Mouse (Mus musculus) spleen, adult 12 weeks (tissue): ENCODE measurements around the gene Gm20388.
A peak's percentile ranks its signal among the peaks of the same experiment; 100 is the strongest.

Experiments used
- DNase-seq: peaks from one replicate; pipeline ENCODE4 v3.0.0; 2022; ENCODE audit warnings: low spot score

The Gm20388 gene

DNA sequence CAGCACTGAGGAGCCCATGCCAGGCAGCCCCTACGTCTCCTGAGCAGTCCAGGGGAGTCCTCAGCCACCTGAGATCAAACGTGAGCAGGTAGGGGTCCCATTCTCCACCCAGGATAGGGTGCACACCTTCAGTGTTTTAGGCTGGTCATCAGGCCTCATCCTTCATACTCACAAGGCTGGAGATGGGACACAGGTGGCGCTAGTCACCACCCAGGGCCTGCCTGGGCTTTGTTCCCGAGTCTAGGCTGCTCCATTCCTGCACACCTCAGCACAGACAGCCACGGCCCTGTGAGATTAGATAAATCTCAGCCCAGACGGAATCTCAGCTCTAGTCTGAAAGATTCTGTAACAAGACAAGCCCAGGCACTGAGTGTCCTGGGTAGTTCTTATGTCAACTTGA lies 1993.3 kb downstream of the Gm20388 start:
- DNase-seq = no peak

DNA sequence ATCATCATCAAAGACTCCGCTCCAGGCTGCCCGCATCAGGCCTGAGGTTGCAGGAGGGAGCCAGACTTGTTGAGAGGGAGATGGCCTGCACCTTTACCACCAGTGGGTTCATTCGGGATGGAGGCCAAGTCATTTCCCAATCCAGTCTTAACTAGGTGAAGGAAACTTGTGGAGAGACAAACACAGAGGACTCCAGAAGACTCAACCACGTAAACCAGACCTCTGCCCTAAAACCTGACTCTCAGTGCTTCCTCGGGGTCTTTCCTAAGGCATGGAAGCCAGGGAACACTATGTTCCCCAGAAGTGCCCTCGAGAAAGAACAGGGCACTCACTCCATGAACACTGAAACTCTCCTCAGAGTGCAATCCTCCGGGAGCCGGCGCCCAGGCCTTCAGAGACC lies 1994.4 kb downstream of the Gm20388 start:
- no peak for DNase-seq

DNA sequence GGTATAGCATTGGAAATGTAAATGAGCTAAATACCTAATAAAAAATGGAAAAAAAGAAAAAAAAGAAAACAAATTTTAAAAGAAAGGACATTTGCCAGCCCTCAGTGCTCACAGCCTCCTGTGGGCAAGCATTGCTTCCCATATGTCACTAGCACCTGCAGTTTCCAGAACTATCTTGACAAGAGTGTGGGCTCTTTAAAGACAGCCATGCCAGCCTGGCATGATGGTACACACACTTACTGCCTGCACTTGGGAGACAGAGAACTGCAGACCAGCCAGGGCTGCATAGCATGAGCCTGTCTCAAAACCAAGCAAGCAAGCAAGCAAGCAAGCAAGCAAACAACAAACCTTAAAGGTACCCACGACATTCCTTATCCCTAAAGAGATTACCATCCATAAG lies 1994.8 kb downstream of the Gm20388 start:
- DNase-seq = no peak

DNA sequence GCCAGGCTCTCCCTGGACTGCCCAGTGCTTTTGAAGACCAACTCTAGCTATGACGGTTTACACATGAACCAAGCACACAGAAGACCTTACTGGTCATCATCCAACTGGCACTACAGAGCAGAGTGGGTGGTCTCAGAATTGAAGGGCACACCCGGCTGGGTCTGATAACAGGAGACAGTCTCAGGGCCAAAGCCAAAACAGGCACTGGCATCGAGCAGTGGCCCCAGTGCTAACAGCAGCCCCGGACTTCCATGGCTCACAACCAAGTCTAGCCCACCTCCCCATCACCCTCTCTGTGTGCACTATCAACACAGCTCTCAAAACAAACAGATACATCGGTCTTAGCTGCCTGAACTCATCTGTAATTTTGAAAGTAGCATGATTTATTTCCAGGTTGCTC lies 1995.2 kb downstream of the Gm20388 start:
- DNase-seq = no peak

DNA sequence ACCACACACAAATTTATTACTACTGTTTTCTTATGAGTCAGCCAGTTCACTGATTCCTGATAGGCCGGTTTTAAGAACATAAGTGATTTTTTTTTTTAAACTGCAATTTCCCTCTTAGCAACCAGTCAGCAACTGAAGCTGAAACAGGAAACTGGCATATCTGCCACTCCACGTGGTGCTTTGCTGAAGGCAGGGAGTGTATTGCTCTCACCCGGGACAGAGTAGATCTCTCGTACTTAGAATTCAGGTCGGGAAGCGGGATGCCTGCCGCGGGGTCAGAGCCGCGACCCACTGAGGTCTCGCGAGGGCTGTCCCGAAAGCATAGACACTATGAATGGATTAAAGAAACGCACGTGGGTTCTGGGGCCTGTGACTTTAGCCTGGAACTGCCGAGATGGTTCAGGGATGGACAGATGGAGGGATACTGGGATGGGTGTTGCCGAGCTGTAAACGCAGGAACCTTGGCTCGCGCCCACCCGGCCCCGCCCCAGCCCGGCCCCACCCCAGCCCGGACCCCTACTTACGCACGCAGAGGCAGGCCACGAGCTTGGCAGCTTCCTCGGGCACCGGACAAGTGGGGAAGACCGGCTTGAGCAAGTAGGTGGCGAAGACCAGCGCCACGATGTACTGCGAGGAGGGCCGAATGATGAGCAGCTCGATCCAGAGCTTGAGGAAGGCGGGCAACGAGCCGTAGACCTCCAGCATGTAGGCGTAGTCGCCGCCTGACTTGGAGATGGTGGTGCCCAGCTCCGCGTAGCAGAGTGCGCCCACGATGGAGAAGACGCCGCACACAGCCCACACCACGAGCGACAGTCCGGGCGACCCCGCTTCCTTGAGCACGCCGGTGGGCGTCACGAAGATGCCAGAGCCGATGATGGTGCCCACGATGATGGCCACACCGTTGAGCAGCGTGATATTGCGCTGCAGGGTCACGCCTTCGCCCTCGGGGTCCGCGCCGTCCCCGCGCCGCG lies 1996.2 kb downstream of the Gm20388 start:
- peak; percentile 36 for DNase-seq

DNA sequence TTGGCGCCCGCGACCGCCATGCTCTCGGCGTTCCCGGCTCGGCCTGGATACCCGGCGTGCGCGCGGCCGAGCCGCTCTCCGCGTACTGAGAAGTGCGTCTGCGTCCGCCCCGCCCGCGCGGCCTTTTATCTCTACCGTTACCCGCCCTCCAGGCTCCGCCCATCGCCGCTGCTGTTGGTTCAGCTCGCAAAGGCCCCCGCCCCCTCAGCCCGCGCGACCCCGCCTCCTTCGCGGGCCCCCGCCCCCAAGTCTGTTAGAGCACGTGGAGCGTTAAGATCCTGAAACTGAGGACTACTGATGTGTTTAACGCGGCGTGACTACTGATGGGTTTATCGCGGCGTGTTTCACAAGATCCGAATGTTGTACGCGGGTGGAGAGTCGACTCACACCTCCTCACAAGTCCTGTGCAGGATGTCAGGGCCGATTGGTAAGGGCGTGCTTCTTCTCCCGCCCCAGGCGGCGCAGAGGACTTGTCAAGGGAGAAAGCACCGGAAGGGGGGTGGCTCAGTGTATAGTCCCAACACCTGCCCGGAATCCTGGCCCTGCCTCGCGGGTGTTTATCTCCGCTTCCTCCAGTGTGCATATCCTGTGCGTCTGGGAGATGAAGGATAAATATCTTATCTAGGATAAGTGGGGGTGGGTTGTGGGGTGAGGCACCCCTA lies 1997.1 kb downstream of the Gm20388 start, which contains the start of gene Slc7a5:
Slc7a5 (minus strand) TSS at position 108 of the 662 bp plus-strand sequence.
- DNase-seq = peak; percentile 95

DNA sequence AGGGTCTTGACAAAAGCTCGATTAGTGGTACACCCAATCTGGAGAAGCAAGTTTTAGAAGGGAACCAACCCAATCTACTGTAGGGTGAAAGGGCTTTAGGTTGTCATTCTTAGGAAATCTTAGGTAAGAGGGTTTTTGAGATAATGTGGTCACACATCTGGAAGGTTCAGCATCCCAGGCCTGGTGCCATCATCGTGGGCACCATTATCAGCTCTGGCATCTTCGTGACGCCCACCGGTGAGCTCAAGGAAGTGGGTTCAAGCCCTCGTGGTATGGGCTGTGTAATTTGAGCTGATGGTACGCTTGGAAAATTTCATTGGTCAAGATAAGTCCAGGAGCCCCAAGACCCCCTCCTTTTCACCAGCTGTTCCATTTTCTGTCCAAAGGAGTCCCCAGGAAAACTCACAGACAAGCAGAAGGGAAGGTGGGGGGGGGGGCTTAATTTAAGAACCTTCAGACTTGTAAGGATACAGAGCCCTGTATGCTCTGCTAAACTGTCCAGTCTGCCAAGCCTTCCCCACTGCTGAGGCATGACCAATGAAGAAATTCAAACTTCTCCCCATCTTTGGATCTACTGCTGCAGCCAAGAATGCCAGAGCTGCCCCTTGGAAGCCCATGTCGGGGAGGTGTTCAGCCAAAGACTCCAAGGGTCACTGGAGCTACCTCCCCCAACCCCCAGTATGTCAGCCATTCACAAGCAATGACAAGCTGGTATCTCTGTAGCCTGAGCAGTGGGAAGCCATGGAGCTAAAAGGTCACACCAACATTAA lies 1997.9 kb downstream of the Gm20388 start:
- no peak for DNase-seq

DNA sequence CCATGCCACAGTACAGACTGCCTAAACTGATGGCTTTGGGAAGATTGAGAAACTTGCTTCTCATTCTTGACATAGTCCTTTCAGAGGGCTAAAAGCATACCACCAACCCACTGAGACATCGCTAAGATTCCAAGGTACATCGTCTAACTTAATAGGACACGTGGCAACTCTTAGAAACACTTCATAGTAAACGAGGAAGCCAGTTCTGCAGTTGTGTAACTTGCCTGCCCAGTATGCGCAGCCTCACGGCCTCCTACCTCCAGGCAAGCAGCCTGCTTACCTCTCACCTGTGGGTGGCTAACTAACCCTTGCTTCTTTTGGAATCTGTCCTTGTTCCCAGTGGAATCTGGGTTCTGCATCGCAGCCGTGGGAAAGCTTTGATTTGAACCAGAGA lies 1998.5 kb downstream of the Gm20388 start:
- no peak for DNase-seq

DNA sequence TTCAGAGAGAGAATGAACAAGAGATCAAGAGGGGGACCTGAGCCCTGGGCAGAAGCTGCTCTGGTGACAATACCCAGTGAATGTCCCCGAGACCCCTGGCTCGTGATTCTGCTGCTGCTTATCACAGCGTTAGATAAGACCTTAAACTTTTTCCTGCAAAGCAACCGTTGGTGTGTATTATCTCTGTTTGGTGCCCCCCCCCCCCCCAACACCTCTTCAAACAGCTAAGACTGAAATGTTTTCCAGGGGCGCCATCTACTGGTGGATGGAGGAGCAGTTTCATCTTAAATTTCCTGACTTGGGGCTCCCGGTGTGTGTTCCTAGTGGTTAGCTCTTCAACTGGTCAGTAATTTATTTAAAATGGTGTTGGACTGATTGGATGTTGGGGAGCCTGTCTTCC lies 1999.0 kb downstream of the Gm20388 start:
- DNase-seq = peak; percentile 63

DNA sequence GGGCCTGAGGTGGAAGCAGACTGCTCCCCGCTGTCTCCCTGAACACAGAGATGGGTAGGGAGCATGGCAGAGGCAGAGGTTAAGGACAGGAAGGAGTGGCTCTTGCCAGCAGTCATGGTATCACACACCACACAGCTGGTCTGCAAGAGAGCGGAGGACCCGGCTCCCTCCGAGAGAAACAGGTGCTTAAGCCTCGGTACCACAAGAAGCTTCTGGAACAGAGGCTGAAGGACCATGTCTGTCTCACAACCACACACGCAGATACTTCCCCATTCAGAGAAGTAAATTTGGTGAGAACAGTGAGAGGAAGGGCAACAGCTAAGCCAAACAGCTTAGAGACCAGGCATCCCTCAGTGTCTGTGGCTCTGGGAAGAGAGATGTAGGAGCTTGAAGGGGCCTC lies 2000.8 kb downstream of the Gm20388 start:
- no peak for DNase-seq

DNA sequence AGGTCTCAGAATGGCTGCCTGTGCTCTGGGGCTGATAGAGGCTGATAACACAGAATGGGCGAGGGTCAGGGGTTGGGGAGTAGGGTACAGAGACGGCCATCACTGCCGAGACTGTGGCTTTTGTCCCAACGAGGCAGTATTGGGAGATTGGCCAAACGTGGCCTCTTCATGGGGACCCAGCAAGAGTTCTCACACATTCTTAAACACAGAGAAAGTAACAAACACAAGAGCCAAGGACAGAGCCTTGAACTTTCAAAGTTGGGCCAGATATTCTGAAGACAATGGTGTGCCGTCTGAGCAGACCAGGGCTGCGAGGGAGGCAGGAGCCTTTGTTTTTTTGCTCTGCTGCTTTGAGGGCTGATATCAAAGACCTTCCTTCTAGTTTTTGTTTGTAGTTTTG lies 2001.3 kb downstream of the Gm20388 start:
- DNase-seq = no peak

DNA sequence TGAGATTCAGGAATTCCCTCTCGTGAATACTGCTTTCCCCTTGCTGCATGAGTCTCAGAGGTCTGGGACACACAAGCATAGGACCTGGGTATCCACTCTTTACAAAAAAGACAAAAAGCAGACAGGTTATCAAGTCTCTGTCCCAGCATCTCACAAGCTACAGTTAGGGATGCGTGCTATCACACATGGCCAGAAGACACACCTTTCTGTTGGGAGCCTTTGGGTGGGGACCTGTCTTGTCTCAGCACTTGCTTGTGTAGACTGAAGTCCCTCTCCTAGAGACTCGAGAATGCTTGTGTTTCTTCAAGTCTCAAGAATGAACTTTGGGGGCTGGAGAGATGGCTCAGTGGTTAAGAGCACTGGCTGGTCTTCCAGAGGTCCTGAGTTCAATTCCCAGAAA lies 2002.2 kb downstream of the Gm20388 start:
- no peak for DNase-seq

DNA sequence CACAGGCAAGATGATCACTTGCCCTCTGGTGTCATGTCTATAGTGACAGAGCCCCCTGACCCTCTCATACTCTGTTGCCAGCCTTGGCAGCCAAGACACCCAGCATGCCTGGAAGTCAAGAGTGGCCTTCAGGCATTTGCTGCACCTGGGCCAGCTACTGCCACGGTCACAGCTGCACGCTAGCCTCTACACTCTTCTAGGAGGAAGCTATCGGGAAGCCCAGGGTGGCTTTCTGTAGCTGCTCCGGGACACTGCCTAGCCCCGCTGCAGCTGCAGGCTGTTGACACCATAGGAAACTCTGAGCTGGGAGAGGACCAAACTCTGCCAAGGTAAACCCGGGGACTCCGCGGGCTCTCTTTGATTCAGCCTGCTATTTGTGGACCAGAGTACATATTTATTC lies 2002.7 kb downstream of the Gm20388 start:
- DNase-seq = no peak

DNA sequence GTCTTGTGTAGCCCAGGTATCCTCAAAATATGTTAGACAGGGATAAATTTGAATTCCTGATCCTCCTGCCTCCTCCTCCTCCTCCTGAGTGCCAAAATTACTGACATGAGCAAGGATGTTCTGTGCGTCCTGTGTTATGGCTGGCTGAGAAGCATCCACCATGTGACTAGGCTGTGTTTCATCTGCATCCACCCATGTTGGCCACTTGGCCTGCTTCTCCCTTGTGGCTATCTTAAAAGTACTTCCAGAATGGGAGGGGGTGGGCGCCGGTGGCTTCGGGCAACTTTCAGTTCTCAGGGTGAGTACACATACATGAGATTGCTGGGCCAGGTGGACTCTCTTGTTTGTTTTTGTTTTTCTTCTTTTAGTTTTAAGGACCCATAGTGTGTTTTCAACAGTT lies 2008.5 kb downstream of the Gm20388 start:
- no peak for DNase-seq

DNA sequence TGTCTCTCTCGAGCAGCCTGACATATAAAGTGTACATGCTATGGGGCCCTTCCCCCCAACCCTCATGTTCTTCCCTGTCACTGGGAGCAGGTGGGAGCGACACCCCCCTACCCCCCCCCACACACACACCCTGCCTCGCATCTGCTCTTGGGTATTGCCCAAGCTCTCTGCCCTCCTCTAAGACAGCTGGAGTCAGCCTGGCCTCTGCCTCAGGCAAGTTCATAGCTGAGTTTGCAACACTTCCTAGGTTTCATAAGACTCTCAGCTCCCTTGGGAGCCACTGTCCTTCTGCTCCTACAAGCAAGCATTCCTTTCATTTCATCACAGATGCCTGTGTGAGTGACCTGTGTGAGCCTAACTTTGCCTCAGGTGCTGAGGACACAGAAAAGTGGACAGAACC lies 2009.1 kb downstream of the Gm20388 start:
- DNase-seq = no peak

DNA sequence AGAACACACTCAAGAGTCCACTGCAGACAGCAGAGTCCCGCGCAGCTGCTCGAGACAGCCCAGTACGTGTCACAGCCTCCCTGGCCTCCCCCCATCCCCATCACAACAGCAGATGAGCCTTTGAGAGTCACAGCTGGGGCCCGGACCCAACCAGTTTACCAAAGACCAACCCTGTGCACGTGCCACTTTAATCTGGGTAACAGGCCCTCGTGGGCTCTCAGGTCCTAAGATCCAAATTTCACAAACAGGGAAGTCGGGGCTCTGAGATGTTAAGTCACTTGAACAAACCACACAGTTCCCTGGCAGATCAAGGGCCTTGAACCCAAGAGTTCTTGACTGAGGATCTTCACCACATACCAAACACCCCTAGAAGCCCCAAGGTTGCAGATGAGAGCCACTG lies 2010.9 kb downstream of the Gm20388 start:
- DNase-seq = no peak

DNA sequence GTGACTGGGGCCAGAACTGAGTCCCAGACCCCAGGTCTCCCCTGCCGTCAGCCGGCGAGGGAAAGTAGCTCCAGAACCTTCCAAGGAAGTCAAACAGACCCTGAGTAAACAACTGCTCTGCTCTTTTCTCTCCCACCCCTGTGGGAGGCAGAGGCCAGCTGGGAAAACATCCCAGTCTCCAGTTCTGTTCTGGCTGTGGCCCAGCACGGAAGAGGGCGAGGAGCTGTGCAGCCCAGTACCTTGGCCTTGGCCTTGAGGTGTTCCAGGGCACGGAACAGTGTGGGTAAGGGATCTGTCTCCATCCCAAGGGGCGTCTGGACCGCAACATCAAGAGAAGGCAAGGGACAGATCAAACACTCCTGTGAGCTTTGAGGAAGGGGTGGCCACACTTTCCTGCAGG lies 2011.5 kb downstream of the Gm20388 start:
- no peak for DNase-seq

DNA sequence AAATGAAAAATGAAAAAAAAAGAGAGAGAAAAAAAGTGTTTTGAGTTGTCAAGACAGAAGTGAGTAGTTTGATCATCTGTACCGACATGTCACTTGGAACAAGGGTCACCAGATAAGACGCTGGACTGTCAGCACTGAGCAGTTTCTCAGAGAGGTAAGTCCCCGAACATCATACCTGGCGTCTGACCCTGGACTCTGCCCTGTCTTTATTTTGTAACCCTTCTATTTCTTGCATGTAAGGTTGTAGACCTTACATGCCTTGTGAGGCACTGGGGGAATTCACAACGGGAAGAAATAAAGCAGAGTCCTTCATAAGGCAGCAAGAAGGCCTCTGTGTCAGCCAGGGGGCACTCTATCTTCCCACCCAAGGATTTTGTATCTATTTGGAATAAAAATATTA lies 2014.0 kb downstream of the Gm20388 start:
- DNase-seq = no peak

DNA sequence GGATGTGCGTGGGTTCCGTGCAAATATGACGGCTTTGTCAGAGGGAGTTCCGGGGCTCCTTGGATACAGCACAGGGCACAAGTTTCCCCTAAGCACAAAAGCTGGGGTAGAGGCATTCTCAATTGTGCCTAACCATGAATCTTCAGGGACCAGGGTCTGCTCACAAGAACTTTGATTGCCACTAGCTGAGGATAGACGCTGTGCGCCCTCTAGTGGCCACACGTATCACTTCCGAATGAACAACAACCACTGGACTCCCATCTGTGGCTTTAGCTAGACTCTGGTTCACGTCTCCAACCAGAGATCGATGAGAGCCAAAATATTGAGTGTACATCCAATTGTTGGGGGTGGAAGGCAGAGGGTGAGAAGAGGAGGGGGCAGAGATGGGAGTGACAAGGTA lies 2015.0 kb downstream of the Gm20388 start:
- DNase-seq = peak; percentile 59

DNA sequence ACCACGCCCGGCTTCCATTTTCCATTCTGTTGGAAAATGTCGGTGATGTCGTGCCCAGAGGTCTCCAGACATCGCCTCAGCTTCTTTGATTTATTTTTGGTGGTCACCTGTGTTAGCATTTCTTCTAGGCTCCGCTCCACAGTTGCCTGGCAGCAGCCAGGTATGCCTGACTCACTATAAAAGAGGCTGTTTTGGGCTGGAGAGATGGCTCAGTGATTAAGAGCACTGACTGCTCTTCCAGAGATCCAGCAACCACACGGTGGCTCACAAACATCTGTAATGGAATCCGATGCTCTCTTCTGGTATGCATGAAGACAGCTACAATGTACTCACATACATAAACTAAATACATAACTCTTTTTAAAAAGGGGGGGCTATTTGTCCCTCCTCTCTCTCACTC lies 2015.6 kb downstream of the Gm20388 start:
- DNase-seq = no peak

DNA sequence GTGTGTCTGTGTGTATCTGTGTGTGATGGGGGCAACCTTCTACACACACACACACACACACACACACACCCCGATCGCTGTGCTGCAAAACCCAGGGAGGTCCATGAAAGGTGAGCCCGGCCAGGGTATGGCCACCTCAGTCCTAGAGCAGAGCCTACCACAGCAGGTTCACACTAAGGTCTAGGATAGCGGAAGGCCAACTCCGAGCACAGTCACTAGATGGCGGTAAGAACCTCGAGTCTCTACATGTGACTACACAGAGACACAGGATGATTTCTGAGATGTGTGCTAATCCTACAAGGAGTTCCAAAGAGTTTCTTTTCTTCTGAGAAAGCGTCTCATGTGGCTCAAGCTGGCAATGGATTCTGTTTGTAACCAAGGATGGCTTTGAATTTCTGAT lies 2016.7 kb downstream of the Gm20388 start:
- DNase-seq = no peak

DNA sequence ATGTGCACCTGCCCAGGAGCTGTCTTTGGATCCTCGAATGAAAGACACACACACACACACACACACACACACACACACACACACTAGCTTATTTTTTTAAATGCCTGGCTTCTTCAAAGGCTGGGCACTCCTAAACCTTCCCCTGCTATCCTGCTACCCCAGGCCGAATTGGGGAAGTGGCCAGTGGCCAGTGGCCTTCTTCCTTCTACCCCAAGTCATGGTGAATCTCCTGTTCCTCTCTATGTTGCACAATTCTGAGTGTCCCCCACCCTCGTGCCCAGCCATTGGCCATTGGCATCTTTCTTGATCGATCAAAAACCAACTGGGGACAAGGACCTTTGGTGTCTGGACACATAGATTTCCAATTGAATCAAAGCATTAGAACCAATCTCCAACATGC lies 2019.4 kb downstream of the Gm20388 start:
- no peak for DNase-seq

DNA sequence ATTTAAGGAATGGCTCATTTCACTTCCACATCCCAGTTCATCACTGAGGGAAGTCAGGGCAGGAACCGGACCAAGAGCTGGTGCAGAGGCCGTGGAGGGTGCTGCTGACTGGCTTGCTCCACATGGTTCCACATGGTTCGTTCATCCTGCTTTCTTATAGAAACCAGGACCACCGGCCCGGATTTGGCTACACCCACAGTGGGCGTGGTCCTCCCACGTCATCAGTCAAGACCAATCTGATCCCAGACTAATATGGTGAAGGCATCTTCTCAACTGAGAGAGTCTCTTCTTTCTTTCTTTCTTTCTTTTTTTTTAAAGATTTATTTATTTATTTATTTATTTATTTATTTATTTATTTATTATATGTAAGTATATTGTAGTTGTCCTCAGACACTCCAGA lies 2020.9 kb downstream of the Gm20388 start:
- DNase-seq = no peak
